Mouse (Mus musculus) T-helper 1 cell (primary cell): ENCODE data around the gene Mapk14.

Experiments
- in situ Hi-C: fragments of 300-600 bp; cut with MboI, MseI; formaldehyde crosslinking; loops from one replicate; pipeline ENCODE4 v1.15.1; 2025; ENCODE audit warnings: high pct_unique_total_duplicates

Mapk14 gene

GRCm38 (mm10) chr17:28735317-28736105 is 44.4 kb downstream of the Mapk14 start:
- in situ Hi-C loops = loop anchor here (5.0 kb wide), 1 partner anchor 68 kb away; no protein-coding TSS in a partner anchor

GRCm38 (mm10) chr17:28736486-28736885 is 45.4 kb downstream of the Mapk14 start:
- in situ Hi-C loops = loop anchor here (5.0 kb wide), 1 partner anchor 69 kb away; no protein-coding TSS in a partner anchor

DNA sequence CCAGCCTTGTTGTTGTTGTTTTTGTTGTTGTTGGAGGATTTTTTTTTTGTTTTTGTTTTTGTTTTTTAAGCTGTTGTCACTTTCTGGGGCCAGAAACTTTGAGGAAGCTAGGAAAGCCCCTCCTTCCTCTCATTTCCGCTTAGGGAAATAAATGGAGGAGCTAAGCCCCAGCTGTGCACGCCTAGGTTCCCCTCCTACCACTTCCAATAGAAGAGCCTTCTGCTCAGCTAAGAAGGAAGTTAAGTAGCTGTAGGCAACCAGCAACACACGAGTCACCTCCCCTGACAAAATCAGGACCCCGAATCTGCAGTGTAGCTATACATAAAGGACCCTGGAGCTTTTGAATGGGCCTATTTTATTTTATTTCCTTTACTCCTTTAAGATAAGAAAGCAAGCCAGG is 46.8 kb downstream of the Mapk14 start:
- in situ Hi-C loops = loop anchor here (5.0 kb wide), 1 partner anchor 71 kb away; no protein-coding TSS in a partner anchor

DNA sequence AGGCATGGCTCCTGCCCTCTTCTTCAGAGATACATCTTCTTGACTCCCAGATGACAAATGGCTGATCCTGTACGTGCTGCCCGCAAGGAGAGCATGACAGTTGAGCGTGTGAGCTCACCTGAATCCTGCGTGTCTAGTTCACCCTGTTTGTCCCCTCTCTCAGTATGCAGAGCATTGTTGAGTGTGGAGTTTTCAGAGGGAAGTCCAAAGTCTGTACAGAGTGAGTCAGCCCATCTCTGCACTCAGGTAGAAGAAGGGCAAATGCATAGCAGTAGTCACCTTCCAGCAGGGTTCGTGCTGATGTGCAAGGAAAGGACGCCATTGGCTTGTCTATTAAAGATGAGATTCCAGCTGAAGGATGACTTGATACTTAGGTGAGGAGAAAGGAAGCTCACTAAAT is 48.1 kb downstream of the Mapk14 start:
- in situ Hi-C loops = loop anchor here (5.0 kb wide), 1 partner anchor 72 kb away; no protein-coding TSS in a partner anchor

GRCm38 (mm10) chr17:28743145-28743866 is 52.2 kb downstream of the Mapk14 start:
- in situ Hi-C loops = no loop called here

DNA sequence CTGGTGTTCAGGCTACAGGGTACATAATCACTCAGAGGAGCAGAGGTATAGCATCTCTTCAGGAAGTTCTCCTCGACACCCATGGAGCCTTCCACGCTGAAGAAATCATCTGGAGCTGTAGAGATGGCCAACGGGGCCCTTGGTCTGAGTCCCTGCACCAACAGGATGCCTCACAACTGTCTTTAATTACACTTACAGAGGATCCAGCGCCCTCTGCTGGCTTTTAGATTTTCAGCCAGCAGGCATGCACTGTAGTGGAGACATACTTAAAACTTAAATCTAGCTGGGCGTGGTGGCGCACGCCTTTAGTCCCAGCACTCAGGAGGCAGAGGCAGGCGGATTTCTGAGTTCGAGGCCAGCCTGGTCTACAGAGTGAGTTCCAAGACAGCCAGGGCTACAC is 52.8 kb downstream of the Mapk14 start:
- in situ Hi-C loops = no loop called here

- in situ Hi-C loops = no loop called here
These were observed 54.6 kb downstream of the Mapk14 start for GRCm38 (mm10) chr17:28745773-28746172.

DNA sequence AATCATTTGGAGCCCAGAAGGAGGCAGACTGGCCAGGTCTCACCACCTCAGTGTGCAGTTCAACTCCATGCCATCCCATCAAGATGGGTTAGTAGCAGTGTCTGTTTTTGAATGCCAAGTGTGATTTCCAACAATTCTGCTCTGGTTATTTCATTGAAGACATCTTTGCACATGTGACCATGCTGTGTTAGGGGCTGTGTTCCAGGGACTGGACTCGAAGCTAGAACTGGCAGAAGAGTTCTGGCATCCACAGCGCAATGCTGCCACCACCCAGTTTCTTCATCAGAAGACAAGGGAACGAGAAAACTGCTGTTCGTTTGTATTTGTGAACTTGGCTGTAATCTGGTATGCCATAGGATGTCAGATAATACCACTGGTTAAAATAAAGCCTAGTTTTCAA is 56.9 kb downstream of the Mapk14 start:
- in situ Hi-C loops = no loop called here

- in situ Hi-C loops = no loop called here
These were observed 59.5 kb downstream of the Mapk14 start for GRCm38 (mm10) chr17:28750580-28750979.

GRCm38 (mm10) chr17:28756447-28756846 is 65.3 kb downstream of the Mapk14 start:
- in situ Hi-C loops = loop anchor here (5.0 kb wide), 1 partner anchor 81 kb away; no protein-coding TSS in a partner anchor

DNA sequence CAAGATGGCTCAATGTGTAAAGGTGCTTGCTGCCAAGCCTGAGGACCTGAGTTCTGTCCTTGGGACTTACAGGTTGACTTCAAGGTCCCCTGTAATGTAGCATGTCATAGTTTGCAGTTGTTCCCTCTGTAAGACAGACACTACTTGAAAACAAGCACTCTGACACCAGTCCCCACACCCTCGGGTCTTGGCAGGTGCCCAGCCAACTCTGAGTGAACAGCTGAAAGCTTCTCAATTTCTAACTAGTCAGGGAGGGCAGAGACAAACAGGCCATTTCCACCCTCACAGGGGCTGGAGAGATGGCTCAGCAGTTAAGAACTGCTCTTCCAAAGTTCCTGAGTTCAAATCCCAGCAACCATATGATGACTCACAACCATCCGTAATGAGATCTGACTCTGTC is 66.3 kb downstream of the Mapk14 start:
- in situ Hi-C loops = loop anchor here (5.0 kb wide), 1 partner anchor 80 kb away; no protein-coding TSS in a partner anchor

GRCm38 (mm10) chr17:28760736-28761312 is 69.7 kb downstream of the Mapk14 start:
- in situ Hi-C loops = no loop called here

- in situ Hi-C loops = no loop called here
These were observed 70.7 kb downstream of the Mapk14 start for GRCm38 (mm10) chr17:28761871-28762270.

DNA sequence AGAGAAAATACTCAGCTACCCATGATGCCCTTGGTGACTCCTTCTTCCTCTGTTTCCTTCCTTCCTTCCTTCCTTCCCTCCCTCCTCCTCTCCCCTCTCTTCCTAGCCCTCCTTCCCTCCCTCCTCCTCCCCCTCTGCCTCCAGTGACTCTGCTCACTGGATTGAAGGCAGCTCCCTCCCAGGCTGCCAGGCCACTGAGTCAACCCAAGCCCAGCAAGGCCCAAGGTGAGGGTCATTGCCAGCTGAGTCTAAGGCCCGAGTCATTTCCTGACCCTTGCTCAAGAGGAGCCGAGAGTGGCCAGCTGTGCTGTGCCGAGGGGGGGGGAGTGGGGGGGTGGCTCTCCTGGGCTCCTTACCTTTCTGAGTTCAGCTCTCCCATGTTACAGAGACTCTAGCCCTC is 75.1 kb downstream of the Mapk14 start:
- in situ Hi-C loops = no loop called here

DNA sequence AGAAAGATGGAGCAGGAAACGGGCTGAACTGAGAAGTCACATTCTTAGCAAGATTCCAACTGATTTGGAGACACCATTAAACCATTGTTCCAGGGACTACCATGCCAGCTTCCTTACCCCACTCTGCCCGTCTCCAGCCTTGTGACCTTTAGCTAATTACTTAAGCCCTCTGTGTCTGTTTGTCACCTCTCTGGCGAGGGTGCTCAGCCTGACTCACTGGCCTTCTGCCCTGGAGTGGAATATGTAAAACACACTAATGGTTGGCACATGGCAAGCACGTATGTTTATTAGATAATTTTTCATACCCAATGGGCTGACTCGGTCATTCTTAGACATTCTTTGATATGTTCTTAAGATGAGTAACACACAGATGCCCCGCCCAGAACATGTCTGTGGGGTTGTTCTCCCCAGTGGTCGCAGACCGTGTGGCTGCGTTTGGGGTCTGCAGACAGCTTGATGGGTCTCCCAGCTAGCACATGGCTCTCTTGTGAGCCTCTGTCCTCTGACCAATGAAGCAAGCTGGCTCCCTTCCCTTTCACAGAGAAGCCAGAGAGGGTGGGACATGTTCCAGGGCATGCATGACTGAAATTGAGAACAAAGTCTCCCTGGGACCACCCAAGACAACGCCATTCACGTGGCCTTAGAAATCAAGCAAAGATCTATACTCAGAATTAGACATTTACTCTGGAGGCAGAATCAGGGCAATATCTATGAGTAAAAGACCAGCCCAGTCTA is 75.8 kb downstream of the Mapk14 start:
- in situ Hi-C loops = no loop called here

DNA sequence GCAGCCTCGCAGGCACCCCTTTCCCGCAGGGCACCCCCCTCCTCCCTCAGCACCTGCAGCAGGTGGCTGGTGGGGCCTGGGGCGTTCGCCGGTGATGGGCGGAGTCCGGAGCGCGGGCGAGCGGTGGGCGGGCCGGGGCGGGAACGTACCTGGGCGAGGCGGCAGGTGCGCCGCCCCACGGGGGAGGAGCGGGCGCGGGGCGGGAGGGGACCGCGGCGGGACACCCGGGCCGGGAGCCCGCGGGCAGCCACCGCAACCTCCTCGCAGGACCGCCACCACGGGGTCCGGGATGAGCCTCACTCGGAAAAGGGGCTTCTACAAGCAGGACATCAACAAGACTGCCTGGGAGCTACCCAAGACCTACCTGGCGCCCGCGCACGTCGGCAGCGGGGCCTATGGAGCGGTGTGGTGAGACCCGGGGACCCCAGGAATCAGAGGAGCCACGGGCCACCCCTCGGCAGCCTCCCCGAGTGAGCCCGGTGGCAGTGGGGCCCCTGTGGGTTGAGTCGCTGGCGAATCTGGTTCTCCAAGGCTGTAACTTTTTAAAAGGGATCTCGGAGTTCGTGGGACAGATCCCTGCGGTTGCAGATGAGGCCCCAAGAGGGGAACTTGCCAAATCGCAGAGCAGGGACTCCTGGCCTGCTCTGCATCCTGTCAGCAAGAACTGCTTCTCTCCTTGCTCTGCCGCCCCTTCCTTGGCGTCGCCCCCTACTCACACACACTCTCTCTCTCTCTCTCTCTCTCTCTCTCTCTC is 78.2 kb downstream of the Mapk14 start, which contains the start of gene Mapk13:
Gene Mapk13, plus strand, starts transcription at position 177 of the 754 bp plus-strand sequence.
- in situ Hi-C loops = no loop called here

DNA sequence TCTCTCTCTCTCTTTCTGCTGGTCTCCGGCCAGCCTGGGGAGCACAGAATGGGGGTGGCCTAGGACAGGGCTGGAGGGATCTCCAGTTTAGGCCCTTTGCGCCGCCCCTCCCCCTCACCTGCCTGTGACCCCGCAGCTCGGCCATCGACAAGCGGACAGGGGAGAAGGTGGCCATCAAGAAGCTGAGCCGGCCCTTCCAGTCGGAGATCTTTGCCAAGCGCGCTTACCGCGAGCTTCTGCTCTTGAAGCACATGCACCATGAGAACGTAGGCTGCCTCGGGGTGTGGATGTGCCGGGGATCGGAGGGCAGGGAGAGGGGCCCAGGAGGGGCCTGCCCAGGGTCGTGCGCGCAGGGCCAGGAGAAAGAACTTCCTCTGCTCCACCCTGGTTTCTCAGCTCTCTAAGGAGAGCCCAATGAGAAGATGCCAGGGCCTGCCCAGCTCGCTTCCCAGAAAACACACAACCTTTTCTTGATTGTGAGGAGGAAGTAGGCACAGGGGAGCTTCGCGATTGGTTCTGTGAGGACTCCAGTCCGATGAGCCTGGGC is 78.8 kb downstream of the Mapk14 start:
- in situ Hi-C loops = loop anchor here (5.0 kb wide), 1 partner anchor 82 kb away; no protein-coding TSS in a partner anchor

DNA sequence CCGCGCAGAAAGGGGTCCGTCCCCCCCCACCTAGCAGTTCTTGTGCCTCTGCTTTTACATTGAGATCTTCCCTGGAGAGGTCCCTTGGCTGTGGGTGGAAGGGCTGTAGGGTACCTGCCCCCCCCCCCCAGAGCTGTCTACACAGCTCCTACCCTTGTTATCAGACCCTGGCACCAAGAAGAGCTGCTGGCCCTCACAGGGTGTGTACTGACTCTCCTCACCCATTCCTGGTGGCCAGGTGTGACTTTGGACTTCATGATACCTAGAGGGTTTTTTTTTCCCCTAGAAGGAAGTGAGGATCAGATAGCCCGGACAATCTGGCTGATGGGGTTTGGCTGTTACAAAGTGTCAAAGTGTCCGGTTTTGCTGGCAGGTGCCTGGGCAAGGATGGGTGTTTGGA is 80.2 kb downstream of the Mapk14 start:
- in situ Hi-C loops = loop anchor here (5.0 kb wide), 1 partner anchor 81 kb away; no protein-coding TSS in a partner anchor

- in situ Hi-C loops = loop anchor here (5.0 kb wide), 1 partner anchor 78 kb away; no protein-coding TSS in a partner anchor
These were observed 83.2 kb downstream of the Mapk14 start for GRCm38 (mm10) chr17:28774303-28774702.

GRCm38 (mm10) chr17:28775161-28775560 is 84.0 kb downstream of the Mapk14 start:
- in situ Hi-C loops = no loop called here
